Mouse (Mus musculus): ENCODE data around the gene Rbmx. TPM values are rescaled to one million over a fixed set of nuclear protein-coding genes. Genes with fewer than 3 reads are reported as not detected.

Rbmx gene
- polyA plus RNA-seq, 1 experiment: 8.2 TPM

- no peak overlapping the region for H3K4me3 ChIP-seq (ENCODE audit: extremely low read depth, insufficient read depth, insufficient read length)
- H3K4me1 ChIP-seq (ENCODE audit: control insufficient read depth, insufficient read depth, insufficient read length): peaks cover 4% of the 10 kb centered on the region; the same call in 1 of the 2 replicates
- no peak for DNase-seq (ENCODE audit: low read depth in 1 of 2, low spot score in 2 of 2)
- no peak overlapping the region for H3K27ac ChIP-seq (ENCODE audit: insufficient read depth, low read length)
- H3K27me3 ChIP-seq (ENCODE audit: control insufficient read depth, insufficient read depth, low read length): no peaks in the 10 kb centered on the region
- TF ChIP-seq POLR2A (IDR thresholded peaks at IDR 0.05; ENCODE audit: low read depth, low read length) (no peak), CTCF (IDR thresholded peaks at IDR 0.05; ENCODE audit: extremely low read depth, insufficient read depth, insufficient read length, insufficient replicate concordance) (no peak)
- peaks cover 7% of the 10 kb centered on the region for H3K36me3 ChIP-seq (ENCODE audit: control insufficient read depth, insufficient read depth, low read length)
- 36% methylated on average over 7 of the region's 7 CpGs for WGBS
Measured at GRCm38 (mm10) chrX:57393412-57393811, 576 bp upstream of the Rbmx start.

DNA sequence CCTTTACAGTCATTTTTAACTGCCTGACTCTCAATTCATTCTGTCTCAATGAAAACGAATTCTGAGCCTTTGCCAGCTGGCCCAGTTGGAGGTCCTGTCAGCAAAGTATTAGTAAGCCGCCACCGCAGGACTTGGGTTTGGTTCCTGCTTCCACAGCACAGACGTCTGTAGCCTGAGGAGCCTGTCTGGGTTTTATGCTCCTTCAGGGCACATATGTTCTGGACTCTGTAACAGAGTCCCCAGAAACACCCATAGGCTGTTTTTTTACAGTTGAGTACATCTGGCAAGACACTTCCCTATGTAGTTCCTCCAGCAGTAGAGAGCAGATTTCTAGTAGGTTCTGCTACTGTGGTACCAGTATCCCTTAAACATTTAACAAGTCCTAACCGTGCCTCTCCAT, 11.9 kb downstream of the Rbmx start:
- Histone ChIP-seq H3K36me3 (ENCODE audit: control insufficient read depth, insufficient read depth, low read length) (peaks cover 5% of the 10 kb centered on the region; the same call in 1 of the 2 replicates), H3K4me1 (ENCODE audit: control insufficient read depth, insufficient read depth, insufficient read length) (no peaks in the 10 kb centered on the region), H3K27ac (ENCODE audit: insufficient read depth, low read length) (no peak overlapping the region), H3K27me3 (ENCODE audit: control insufficient read depth, insufficient read depth, low read length) (no peaks in the 10 kb centered on the region), H3K4me3 (ENCODE audit: extremely low read depth, insufficient read depth, insufficient read length) (no peak overlapping the region)
- no peak for DNase-seq (ENCODE audit: low read depth in 1 of 2, low spot score in 2 of 2)
- 84% methylated on average over 5 of the region's 5 CpGs for WGBS
- TF ChIP-seq POLR2A (IDR thresholded peaks at IDR 0.05; ENCODE audit: low read depth, low read length) (no peak), CTCF (IDR thresholded peaks at IDR 0.05; ENCODE audit: extremely low read depth, insufficient read depth, insufficient read length, insufficient replicate concordance) (no peak)

DNA sequence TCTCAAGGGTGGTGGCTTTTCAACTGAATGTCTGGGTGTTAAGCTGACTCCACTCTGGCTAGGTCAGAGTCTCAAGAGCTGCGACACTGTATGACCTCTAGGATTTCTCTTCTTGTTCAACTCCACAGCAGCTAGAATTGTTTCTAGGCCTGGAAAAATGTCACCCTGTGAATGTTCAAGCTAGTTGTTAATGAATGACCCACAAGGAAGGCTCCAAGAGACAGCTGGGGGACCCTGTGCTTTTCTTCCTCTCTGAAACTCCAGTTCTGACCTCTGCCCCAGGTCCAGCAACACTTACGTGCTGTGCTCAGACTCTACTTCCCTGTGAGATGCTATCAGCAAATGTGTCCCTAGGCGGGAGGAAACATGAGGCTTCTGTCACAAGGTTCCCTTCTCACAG, 14.3 kb downstream of the Rbmx start:
- H3K27ac ChIP-seq (ENCODE audit: insufficient read depth, low read length): no peak overlapping the region
- DNase-seq (ENCODE audit: low read depth in 1 of 2, low spot score in 2 of 2): no peak
- peaks cover 3% of the 10 kb centered on the region; the same call in 1 of the 2 replicates for H3K36me3 ChIP-seq (ENCODE audit: control insufficient read depth, insufficient read depth, low read length)
- no peaks in the 10 kb centered on the region for H3K27me3 ChIP-seq (ENCODE audit: control insufficient read depth, insufficient read depth, low read length)
- TF ChIP-seq CTCF (IDR thresholded peaks at IDR 0.05; ENCODE audit: extremely low read depth, insufficient read depth, insufficient read length, insufficient replicate concordance): no peak
- no peak for TF ChIP-seq POLR2A (IDR thresholded peaks at IDR 0.05; ENCODE audit: low read depth, low read length)
- WGBS: 91% methylated on average over 3 of the region's 3 CpGs
- no peak overlapping the region for H3K4me3 ChIP-seq (ENCODE audit: extremely low read depth, insufficient read depth, insufficient read length)
- H3K4me1 ChIP-seq (ENCODE audit: control insufficient read depth, insufficient read depth, insufficient read length): no peaks in the 10 kb centered on the region

DNA sequence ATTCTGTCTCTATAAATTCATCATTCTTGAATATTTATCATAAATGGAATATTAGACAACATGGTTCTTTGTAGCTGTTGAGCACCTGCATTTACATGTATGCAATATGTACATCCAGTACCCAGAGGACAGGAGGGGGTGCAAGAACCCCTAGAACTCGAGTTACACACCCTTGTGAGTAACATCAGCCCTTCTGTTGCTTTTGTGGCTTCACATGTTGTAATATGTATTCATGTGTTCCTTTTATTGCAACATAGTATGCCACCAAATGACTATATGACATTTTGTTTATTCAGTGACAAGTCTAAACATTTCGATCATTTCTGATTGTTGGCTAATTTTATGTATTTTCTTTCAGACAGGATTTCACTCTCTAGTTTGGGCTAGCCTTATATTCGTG, 15.7 kb downstream of the Rbmx start:
- H3K4me1 ChIP-seq (ENCODE audit: control insufficient read depth, insufficient read depth, insufficient read length): no peaks in the 10 kb centered on the region
- H3K27me3 ChIP-seq (ENCODE audit: control insufficient read depth, insufficient read depth, low read length): no peaks in the 10 kb centered on the region
- no peak overlapping the region for H3K27ac ChIP-seq (ENCODE audit: insufficient read depth, low read length)
- H3K36me3 ChIP-seq (ENCODE audit: control insufficient read depth, insufficient read depth, low read length): peaks cover 1% of the 10 kb centered on the region; the same call in 1 of the 2 replicates
- DNase-seq (ENCODE audit: low read depth in 1 of 2, low spot score in 2 of 2): no peak
- WGBS: 73% methylated on average over 3 of the region's 3 CpGs
- no peak for TF ChIP-seq POLR2A (IDR thresholded peaks at IDR 0.05; ENCODE audit: low read depth, low read length)
- TF ChIP-seq CTCF (IDR thresholded peaks at IDR 0.05; ENCODE audit: extremely low read depth, insufficient read depth, insufficient read length, insufficient replicate concordance): no peak
- H3K4me3 ChIP-seq (ENCODE audit: extremely low read depth, insufficient read depth, insufficient read length): no peak overlapping the region

GRCm38 (mm10) chrX:57374029-57374428, 18.8 kb downstream of the Rbmx start:
- H3K27ac ChIP-seq (ENCODE audit: insufficient read depth, low read length): no peak overlapping the region
- H3K4me3 ChIP-seq (ENCODE audit: extremely low read depth, insufficient read depth, insufficient read length): no peak overlapping the region
- H3K36me3 ChIP-seq (ENCODE audit: control insufficient read depth, insufficient read depth, low read length): no peaks in the 10 kb centered on the region
- 74% methylated on average over 2 of the region's 2 CpGs for WGBS
- no peak for DNase-seq (ENCODE audit: low read depth in 1 of 2, low spot score in 2 of 2)
- H3K4me1 ChIP-seq (ENCODE audit: control insufficient read depth, insufficient read depth, insufficient read length): no peaks in the 10 kb centered on the region
- TF ChIP-seq CTCF (IDR thresholded peaks at IDR 0.05; ENCODE audit: extremely low read depth, insufficient read depth, insufficient read length, insufficient replicate concordance) (no peak), POLR2A (IDR thresholded peaks at IDR 0.05; ENCODE audit: low read depth, low read length) (no peak)
- no peaks in the 10 kb centered on the region for H3K27me3 ChIP-seq (ENCODE audit: control insufficient read depth, insufficient read depth, low read length)

- Histone ChIP-seq H3K27ac (ENCODE audit: insufficient read depth, low read length) (no peak overlapping the region), H3K4me3 (ENCODE audit: extremely low read depth, insufficient read depth, insufficient read length) (no peak overlapping the region), H3K36me3 (ENCODE audit: control insufficient read depth, insufficient read depth, low read length) (no peaks in the 10 kb centered on the region), H3K4me1 (ENCODE audit: control insufficient read depth, insufficient read depth, insufficient read length) (no peaks in the 10 kb centered on the region), H3K27me3 (ENCODE audit: control insufficient read depth, insufficient read depth, low read length) (no peaks in the 10 kb centered on the region)
- WGBS: 78% methylated on average over 2 of the region's 2 CpGs
- no peak for TF ChIP-seq POLR2A (IDR thresholded peaks at IDR 0.05; ENCODE audit: low read depth, low read length)
- TF ChIP-seq CTCF (IDR thresholded peaks at IDR 0.05; ENCODE audit: extremely low read depth, insufficient read depth, insufficient read length, insufficient replicate concordance): no peak
- DNase-seq (ENCODE audit: low read depth in 1 of 2, low spot score in 2 of 2): no peak
Measured at GRCm38 (mm10) chrX:57373543-57373942, 19.3 kb downstream of the Rbmx start.

- Histone ChIP-seq H3K36me3 (ENCODE audit: control insufficient read depth, insufficient read depth, low read length) (no peaks in the 10 kb centered on the region), H3K27ac (ENCODE audit: insufficient read depth, low read length) (no peak overlapping the region), H3K4me1 (ENCODE audit: control insufficient read depth, insufficient read depth, insufficient read length) (no peaks in the 10 kb centered on the region), H3K27me3 (ENCODE audit: control insufficient read depth, insufficient read depth, low read length) (no peaks in the 10 kb centered on the region), H3K4me3 (ENCODE audit: extremely low read depth, insufficient read depth, insufficient read length) (no peak overlapping the region)
- DNase-seq (ENCODE audit: low read depth in 1 of 2, low spot score in 2 of 2): no peak
- TF ChIP-seq POLR2A (IDR thresholded peaks at IDR 0.05; ENCODE audit: low read depth, low read length) (no peak), CTCF (IDR thresholded peaks at IDR 0.05; ENCODE audit: extremely low read depth, insufficient read depth, insufficient read length, insufficient replicate concordance) (no peak)
- 83% methylated on average over 4 of the region's 4 CpGs for WGBS
Measured at GRCm38 (mm10) chrX:57372965-57373364, 19.9 kb downstream of the Rbmx start.

Data from spleen, adult 2 months (tissue).